Mouse (Mus musculus) forebrain, postnatal 0 days (tissue): ENCODE results near the gene Ccnjl. TPM values are rescaled to one million over a fixed set of nuclear protein-coding genes. Genes with fewer than 3 reads are reported as not detected.

Experiments used
- ATAC-seq: fragments of 200-750 bp; cut with Nextera tagmentation; 2 replicates; pipeline ENCODE4 v1.8.0; 2017; ENCODE audit warnings: mild to moderate bottlenecking, moderate library complexity
- DNase-seq: peaks from one replicate; pipeline ENCODE4 v3.0.0-alpha.2; 2015
- H3K27ac ChIP-seq: fragments of 300-500 bp; sonication (generic); 2 replicates; pipeline ENCODE4 v1.5.1; 2014; ENCODE audit warnings: low read depth, mild to moderate bottlenecking, antibody characterized with exemption, low read length, moderate library complexity, mixed read lengths
- H3K27me3 ChIP-seq: fragments of 300-500 bp; sonication (generic); 2 replicates; pipeline ENCODE4 v1.6.1; 2014; ENCODE audit warnings: mild to moderate bottlenecking, low read length, mixed read lengths; ENCODE audit not compliant: insufficient read depth
- H3K36me3 ChIP-seq: fragments of 300-500 bp; sonication (generic); 2 replicates; pipeline ENCODE4 v1.6.1; 2014; ENCODE audit warnings: mild to moderate bottlenecking, moderate library complexity; ENCODE audit not compliant: insufficient read depth
- H3K4me1 ChIP-seq: fragments of 300-500 bp; sonication (generic); 2 replicates; pipeline ENCODE4 v1.6.1; 2014; ENCODE audit warnings: antibody characterized with exemption; ENCODE audit not compliant: insufficient read depth
- H3K4me2 ChIP-seq: fragments of 300-500 bp; sonication (generic); 2 replicates; pipeline ENCODE4 v1.6.1; 2014; ENCODE audit warnings: low read depth, mild to moderate bottlenecking, moderate library complexity
- H3K4me3 ChIP-seq: fragments of 300-500 bp; sonication (generic); 2 replicates; pipeline ENCODE4 v1.5.1; 2014; ENCODE audit warnings: low read depth, low read length, mixed read lengths
- H3K9ac ChIP-seq: fragments of 300-500 bp; sonication (generic); 2 replicates; pipeline ENCODE4 v1.6.1; 2014; ENCODE audit warnings: mild to moderate bottlenecking
- H3K9me3 ChIP-seq: fragments of 300-500 bp; sonication (generic); 2 replicates; pipeline ENCODE4 v1.6.1; 2016; ENCODE audit warnings: low read length
- CTCF ChIP-seq: sonication (generic); IDR thresholded peaks from 2 replicates; pipeline ENCODE4 v1.5.1; 2016; ENCODE audit warnings: antibody characterized with exemption, control low read depth, low read depth
- WGBS: fragments of 180-500 bp; shearing (Covaris S2); extraction: QIAGEN DNeasy Blood & Tissue Kit; methylation state at CpG from one replicate; pipeline ENCODE4 v1.1.7; 2014; 5-methylcytosine and 5-hydroxymethylcytosine counted together
- polyA plus RNA-seq: library from polyadenylated mRNA; unstranded; fragments of >200 nt; fragmentation: Nextera tagmentation; extraction: Ambion mirVana; gene quantifications from 2 replicates; pipeline ENCODE4 v1.2.1, GENCODE M21; 2015
- total RNA-seq: library from RNA; depleted of rRNA; stranded (reverse); fragments of >200 nt; gene quantifications from 2 replicates; pipeline ENCODE4 v1.2.3, GENCODE M21; 2014; rRNA removed

Ccnjl gene
- total RNA-seq = 1.3 and 1.8 TPM in 2 replicates
- 2.3 and 4.5 TPM in 2 replicates for polyA plus RNA-seq

DNA sequence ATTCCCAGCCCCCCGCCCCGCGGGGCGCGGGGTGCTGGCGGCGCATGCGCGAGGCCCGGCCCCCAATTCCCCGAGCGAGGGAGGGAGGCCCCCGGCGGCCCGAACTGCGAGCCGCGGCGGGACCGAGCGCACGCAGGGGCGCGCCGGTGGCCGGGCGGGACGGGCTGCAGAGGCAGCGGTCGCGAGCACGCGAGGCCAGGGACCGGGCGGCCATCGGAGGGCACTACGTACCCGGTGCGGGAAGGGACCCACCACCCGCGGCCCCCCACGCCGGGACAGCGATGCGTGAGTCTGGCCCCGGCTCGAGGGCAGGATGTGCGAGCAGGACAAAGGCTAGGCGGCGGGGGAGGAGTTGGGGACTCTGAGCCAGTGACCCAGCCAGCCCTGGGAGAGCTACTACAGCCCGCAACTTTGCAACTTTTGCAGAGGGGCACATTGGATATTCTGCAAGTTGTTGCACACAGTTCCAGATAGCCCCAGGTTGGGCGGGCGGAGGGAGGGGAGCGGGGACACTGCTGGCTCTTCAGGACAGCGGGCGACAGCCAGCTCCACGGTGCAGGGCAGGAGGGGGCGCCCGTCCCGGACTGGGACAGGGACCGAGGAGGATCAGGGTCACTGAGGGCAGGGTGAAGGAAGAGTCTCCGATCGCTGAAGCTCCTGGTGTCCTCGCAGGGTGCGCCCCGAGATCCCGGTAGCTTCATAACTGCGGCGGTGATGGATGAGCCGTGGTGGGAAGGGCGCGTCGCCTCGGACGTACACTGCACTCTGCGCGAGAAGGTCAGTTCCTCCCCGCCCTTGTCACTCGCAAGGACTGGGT is at the start of gene Ccnjl:
Ccnjl (plus strand) TSS at position 102 of the 817 bp plus-strand sequence.
- no peak; the same call in 1 of the 2 replicates for TF ChIP-seq CTCF
- 2% methylated on average over 79 of the region's 79 CpGs for WGBS
- Histone ChIP-seq H3K27ac (peak within 1 kb of the TSS; percentile 51; the same call in 1 of the 2 replicates), H3K9me3 (no peaks in the 10 kb centered on the region), H3K4me1 (0 out of 2 replicates have a peak, but pooled peaks cover 11% of the 10 kb centered on the region), H3K9ac (peak within 1 kb of the TSS; percentile 66), H3K4me3 (peak within 1 kb of the TSS; percentile 73), H3K4me2 (peak within 1 kb of the TSS; percentile 98), H3K27me3 (no peaks in the 10 kb centered on the region), H3K36me3 (no peaks in the 10 kb centered on the region)
- DNase-seq (peak; percentile 86), ATAC-seq (peak; percentile 91)

DNA sequence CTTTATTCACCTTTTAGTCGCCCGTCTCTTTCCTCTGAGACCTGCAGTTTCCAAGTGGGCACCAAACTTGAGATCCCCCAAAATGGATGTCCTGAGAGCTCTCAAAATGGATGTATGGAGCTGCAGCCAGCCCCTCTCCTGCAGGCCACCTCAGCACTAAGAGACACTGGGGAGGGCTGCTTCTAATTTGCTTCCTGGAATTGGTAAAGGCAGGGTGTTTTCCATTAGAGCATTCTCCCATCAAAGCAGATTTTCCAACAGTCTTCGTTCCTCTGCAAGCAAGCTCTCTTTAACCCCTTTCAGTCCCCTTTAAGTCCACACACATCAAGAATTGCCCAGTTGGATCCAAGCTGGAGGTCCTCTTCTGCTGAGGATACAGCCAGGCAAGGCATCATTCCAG is 49.2 kb upstream of the Ccnjl start:
- Histone ChIP-seq H3K36me3 (no peaks in the 10 kb centered on the region), H3K4me1 (peaks cover 3% of the 10 kb centered on the region; the same call in 1 of the 2 replicates), H3K9me3 (no peaks in the 10 kb centered on the region), H3K27me3 (no peaks in the 10 kb centered on the region), H3K27ac (no peak overlapping the region), H3K9ac (no peak overlapping the region), H3K4me2 (no peak overlapping the region), H3K4me3 (no peak overlapping the region)
- ATAC-seq = no peak
- 91% methylated on average over 3 of the region's 3 CpGs for WGBS
- DNase-seq = no peak
- TF ChIP-seq CTCF = no peak

DNA sequence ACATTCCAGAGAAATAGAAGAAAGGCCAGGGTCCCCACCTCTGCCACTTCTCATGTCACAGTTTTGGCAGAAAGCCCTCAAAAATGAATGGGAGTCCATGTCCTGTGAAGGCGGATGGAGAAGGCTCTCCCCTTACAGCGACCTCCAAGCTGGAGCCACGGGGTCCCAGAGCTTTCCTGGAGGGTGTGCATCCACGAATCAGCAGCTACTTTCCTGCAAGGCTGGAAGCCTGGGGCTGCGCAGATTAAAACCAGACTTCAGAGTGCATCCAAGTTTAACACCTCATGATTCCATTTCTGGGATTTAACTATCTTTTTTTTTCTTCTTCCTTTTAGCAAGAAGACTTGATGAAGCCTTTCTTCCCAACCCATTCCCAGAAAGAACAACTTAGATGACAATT is 48.0 kb upstream of the Ccnjl start:
- Histone ChIP-seq H3K27me3 (no peaks in the 10 kb centered on the region), H3K4me1 (no peaks in the 10 kb centered on the region), H3K27ac (no peak overlapping the region), H3K9me3 (no peaks in the 10 kb centered on the region), H3K36me3 (no peaks in the 10 kb centered on the region), H3K4me3 (no peak overlapping the region), H3K9ac (no peak overlapping the region), H3K4me2 (no peak overlapping the region)
- ATAC-seq = no peak
- TF ChIP-seq CTCF = no peak
- 50% methylated on average over 5 of the region's 5 CpGs for WGBS
- no peak for DNase-seq

DNA sequence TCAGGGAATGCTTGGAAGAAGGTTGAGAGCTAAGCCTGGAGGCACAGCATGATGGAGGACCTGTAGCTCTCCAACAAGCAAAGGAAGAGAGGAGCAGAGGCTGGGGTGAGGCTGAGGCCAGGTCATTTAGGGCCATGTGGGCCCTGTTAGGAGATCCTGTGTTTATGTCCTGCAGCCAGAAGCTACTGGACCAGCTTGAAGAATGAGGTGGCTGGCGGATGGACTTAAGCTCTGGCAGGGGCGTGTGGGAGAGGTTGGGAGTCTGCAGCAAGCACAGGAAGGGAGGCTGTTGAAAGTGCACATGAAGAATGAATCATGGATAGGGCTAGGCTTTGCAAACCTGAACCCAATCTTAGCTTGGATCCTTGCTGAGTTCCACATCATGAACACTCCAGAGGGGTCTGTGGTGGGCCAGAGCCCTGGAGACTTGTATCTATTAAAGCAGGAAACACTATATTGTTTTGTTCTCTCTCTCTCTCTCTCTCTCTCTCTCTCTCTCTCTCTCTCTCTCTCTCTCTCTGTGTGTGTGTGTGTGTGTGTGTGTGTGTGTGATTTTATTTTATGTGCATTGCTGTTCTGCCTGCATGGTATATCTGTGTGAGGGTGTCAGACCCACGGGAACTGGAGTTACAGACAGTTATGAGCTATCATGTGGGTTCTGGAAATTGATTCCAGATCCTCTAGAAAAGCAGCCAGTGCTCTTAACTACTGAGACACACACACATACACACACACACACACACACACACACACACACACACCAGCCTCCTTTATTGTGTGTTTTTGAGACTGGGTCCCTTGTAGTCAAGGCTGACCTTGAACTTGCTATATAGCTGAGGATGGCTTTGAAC is 46.7 kb upstream of the Ccnjl start:
- no peak for TF ChIP-seq CTCF
- Histone ChIP-seq H3K9ac (no peak overlapping the region), H3K36me3 (no peaks in the 10 kb centered on the region), H3K27ac (no peak overlapping the region), H3K27me3 (no peaks in the 10 kb centered on the region), H3K4me3 (no peak overlapping the region), H3K4me2 (no peak overlapping the region), H3K9me3 (no peaks in the 10 kb centered on the region), H3K4me1 (no peaks in the 10 kb centered on the region)
- 64% methylated on average over 3 of the region's 3 CpGs for WGBS
- DNase-seq = no peak
- no peak for ATAC-seq

DNA sequence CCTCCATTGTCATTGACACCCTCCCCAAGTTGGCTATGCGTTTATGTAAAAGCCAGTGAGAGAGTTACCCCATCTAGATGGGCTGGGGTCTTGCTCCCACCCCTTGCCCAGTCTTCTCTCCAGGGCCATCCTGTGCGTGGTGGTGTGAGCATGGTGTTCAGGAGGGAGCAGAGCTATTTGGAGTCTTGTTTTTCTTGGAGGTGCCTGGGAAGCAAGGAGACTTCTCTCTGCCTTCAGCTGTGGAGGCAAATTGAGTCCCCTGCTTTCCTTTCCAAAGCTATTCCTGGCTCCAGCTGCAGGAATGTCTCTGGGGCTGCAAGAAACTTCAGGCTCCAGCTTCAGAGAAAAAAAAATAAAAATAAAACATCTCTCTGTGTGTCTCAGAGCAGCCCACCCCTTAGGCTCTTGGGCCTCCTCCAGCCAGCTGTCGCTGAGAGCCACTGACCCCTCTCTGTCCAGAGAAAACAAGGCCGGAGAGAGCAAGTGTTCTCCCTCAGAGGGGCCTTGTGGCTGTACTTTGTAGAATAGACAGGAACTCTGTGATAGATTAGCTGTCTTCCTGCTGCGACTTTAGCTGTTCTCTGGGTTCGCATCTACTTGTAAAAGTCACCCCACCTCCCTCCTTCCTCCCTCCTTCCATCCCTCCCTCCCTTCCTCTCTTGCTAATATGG is 45.3 kb upstream of the Ccnjl start:
- no peak overlapping the region for H3K4me3 ChIP-seq
- no peaks in the 10 kb centered on the region for H3K9me3 ChIP-seq
- H3K27me3 ChIP-seq = no peaks in the 10 kb centered on the region
- no peak overlapping the region for H3K4me2 ChIP-seq
- no peaks in the 10 kb centered on the region for H3K36me3 ChIP-seq
- TF ChIP-seq CTCF = no peak
- H3K9ac ChIP-seq = no peak overlapping the region
- WGBS = 69% methylated on average over 6 of the region's 6 CpGs
- ATAC-seq = no peak
- no peak for DNase-seq
- H3K27ac ChIP-seq = no peak overlapping the region
- no peaks in the 10 kb centered on the region for H3K4me1 ChIP-seq

DNA sequence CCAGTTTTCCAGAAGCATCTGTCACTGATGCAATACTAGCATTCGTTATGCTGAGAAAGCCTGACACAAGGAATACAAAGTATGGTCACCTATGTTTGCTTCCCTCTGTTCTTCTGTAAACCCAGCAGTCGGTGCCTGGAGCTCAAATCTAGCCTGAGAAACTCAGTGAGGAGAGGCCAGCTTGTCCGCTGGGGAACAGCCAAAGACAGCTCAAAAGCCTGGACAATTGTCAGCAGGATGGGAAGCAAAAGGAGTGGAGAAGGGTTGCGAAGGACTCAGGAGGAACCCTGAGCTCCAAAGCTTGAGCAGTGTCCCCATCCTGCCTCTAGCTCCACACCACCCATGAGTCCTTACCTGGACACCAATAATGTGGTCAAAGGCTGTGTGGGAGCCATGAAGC is 44.5 kb upstream of the Ccnjl start:
- 75% methylated on average over 4 of the region's 4 CpGs for WGBS
- Histone ChIP-seq H3K9ac (no peak overlapping the region), H3K4me3 (no peak overlapping the region), H3K27ac (no peak overlapping the region), H3K4me1 (no peaks in the 10 kb centered on the region), H3K4me2 (no peak overlapping the region), H3K27me3 (no peaks in the 10 kb centered on the region), H3K9me3 (no peaks in the 10 kb centered on the region), H3K36me3 (no peaks in the 10 kb centered on the region)
- ATAC-seq (no peak), DNase-seq (no peak)
- no peak for TF ChIP-seq CTCF
